Mouse (Mus musculus) spleen, postnatal 14 days (tissue): ENCODE results near the gene Gm10322.

Source experiments
- DNase-seq, 2 experiments: peaks; one replicate each; pipeline ENCODE4 v3.0.0; 2021 to 2022; ENCODE audit warnings: low spot score in 2 of 2

Gm10322 gene

DNA sequence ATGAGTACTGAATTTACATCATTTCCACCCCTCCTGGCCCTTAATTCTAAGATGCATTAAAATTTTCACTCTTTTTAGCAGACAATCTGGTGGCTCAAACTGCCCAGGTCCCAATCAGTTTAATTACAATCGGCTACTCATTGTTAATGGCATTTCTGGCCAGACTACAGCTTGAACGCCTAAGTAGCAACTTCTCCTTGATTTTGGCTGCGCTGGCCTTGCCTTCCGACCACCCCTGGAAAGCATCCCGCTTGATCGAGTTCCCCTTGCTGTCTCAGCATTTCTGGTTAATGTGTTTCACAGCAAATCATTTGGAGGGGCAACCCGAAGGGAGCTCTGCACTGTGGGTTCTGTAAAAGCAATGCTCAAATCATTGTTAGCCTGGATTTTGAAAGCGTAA lies 13.8 kb upstream of the Gm10322 start:
- DNase-seq = no peak

DNA sequence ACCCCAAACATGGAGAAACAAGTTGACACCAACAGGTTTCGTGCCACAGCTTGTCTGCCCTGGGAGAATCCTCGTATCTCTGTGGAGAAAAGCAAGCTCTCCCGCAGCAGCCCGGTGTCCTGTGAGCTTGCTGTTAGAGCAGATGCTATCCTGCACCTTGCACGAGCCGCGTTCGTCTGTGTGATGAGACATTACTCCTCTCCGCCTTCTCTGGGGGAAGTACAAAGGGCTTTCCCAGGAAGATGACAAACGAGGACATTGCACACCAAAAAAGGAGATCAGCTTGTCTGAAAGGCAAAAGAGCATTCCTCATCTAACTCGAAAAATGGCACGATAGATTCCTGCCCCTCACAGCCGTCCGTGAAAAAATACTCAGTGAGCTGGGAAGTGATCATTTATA lies 13.0 kb upstream of the Gm10322 start:
- no peak for DNase-seq

DNA sequence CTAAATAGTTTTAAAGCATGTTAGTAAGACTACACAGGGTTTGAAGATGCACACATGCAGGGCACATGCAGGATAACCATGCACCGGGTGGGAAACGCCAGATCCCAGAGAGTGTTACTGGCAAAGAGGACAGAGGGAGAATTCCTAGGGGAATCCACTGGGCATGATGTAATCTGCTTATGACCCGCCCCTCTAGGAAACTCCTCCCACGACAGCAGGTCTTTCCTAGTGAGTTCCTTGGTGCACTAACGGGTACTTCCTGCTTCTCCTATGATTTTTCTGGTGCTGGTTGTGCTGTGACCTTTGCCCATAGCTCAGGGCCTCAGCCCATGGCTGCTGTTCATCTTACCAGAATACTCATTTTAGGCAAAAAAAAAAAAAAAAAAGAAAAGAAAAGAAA lies 12.0 kb upstream of the Gm10322 start:
- no peak for DNase-seq

DNA sequence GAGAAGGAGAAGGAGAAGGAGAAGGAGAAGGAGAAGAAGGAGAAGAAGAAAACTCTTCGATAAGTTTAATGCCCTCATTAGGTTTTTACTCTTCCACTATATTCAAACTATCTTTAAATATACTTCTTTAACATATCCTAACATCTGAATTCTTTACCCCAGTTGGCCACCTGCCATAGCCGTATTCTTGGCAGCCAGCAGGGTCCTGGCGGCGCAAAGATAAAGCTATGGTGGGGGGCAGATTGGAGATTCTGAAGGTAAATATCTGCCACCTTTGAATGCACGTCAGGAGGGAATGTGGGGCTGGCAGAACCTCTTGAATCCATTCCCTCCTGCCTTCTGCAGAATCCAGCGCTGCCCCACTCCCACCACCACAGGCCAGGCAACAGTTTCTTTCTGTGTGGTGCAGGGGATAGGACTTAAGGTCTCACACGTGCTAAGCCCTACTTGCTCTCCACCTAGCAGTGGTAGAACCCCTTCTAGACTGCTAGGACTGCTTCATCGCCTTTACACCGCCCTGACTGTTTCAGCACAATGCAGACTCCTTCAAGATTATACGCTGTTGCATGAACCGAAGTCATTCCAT lies 10.9 kb upstream of the Gm10322 start:
- DNase-seq = no peak

DNA sequence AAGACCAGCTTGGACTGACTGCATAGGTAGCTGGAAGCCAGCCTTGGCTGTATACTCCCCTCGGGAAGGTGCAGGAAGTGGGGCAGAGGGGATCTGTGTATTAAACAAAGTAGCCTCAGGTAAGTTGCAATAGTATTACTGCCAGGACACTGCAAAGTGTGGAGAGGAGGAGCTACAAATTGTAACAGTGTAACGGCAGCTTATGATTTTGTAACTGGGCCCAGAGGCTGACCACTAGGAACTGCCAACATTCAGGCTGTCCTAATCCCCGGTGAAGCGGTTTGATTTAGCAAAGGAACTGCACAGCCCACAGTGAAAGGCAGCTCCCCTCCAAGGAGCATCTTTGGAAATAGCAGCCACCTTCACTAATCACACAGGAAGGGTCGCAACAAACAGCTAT lies 2.6 kb upstream of the Gm10322 start:
- no peak for DNase-seq

DNA sequence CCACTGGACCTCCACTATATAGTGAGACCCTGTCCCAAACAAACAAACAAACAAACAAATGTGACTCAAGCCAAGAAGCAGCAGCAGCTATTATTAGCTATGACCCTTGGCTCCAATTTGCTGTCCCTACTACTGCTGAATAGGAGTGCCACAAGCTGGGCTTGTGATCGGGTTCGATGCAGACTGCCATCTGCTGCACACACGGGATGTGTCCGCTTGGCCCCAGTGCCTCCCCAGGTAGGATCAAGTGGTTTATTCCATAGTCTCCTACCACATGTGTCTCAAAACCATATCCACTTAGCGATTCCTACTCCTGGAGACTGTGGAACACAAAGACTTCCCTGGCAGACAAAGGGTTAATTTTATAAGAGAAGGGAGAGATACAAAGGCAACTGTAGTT lies 1.7 kb upstream of the Gm10322 start:
- no peak for DNase-seq

DNA sequence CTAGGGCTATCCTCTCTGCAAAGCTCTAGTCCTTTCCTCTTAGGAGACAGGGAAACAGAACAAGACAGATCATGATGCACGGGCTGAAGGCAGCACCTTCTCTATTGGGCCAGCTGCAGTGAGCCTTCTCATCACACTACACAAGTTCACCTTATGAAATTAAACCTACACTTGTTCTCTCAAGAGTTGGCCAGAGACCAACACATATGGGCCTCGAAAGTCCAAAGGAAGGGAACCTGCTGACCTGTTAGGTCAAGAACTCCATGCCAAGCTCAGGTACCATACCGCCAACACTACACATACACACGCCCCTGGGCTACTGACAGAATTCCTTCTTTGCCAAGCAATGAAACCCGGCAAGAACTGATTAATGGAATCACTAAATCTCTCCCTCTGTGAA lies 452 bp upstream of the Gm10322 start:
- DNase-seq = no peak

DNA sequence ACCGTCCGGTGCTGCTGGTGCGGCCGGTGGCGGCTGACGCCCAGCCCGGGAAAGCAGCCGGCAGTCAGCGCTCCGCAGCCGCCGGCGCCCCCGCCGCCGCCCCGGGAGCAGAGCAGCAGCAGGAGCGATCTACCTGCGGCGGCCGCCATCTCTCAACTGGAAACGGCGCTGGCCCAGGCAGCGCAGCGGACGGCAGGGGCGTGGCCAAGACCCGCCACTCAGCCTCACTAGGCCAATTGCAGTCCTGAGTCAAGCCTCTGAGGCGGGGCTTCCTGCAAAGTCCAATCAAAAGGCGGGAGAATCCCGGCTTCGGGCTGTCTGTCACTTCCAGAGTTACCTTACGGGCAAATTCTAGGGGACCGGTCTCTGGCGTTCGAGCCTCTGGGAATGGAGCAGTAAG lies 659 bp downstream of the Gm10322 start, which contains the start of gene Mcu:
TSS of gene Mcu (minus strand) at position 171 of the 400 bp plus-strand sequence.
- DNase-seq = peak; percentile 92

DNA sequence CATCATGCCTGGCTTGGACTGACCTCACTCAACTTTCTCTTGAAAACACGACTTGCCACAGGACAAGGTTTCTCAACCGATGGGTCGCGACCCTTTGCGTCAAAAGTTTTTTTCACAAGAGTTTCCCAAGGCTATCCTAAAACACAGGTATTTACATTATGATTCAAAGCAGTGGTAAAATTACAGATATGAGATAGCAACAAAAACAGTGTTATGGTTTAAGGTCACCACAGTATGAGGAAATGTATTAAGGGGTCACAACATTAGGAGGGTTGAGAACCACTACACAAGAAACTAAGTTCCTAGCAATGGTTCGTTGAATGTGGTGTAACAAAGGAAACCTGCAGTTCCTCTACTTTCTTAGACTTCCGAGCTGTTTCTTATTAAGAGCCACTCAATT lies 1.9 kb downstream of the Gm10322 start:
- DNase-seq = no peak

DNA sequence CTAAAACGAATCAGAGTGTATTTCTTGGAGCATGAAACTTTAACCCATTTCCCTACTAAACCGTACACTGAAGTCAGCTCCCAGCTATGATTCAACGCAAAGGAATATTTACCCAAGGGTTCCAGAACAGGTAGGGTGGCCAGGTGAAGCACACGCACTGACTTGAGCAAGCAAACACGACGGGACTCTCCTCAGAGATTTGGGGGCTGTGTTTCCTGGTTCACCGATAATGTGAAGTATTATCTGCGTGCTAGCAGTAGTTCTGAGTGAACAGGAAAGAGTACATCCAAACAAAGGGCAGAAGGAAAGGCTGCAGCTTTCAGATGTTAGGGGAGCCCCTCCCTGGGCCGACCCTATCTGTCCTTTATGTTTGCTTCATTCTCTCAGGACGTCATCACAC lies 5.5 kb downstream of the Gm10322 start:
- DNase-seq = no peak

DNA sequence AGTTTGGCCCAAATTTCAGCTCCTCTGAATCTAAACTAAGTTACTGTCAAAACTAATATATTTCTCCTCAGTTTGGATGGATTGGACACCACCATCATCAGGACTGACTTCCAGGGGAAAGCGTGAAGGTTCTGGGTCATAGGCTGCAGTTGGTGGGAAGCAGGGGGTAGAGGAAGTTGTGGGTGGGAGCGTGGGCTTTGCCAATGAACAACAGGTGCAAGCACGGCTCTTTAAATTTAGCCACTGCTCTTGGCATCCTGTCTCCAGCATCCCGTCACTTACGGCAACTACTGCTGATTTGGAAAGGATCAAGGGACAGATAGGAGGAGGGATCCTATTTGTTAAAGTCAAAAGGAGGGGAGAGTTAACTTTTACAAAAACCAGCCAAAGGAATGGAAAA lies 7.6 kb downstream of the Gm10322 start:
- DNase-seq = no peak

DNA sequence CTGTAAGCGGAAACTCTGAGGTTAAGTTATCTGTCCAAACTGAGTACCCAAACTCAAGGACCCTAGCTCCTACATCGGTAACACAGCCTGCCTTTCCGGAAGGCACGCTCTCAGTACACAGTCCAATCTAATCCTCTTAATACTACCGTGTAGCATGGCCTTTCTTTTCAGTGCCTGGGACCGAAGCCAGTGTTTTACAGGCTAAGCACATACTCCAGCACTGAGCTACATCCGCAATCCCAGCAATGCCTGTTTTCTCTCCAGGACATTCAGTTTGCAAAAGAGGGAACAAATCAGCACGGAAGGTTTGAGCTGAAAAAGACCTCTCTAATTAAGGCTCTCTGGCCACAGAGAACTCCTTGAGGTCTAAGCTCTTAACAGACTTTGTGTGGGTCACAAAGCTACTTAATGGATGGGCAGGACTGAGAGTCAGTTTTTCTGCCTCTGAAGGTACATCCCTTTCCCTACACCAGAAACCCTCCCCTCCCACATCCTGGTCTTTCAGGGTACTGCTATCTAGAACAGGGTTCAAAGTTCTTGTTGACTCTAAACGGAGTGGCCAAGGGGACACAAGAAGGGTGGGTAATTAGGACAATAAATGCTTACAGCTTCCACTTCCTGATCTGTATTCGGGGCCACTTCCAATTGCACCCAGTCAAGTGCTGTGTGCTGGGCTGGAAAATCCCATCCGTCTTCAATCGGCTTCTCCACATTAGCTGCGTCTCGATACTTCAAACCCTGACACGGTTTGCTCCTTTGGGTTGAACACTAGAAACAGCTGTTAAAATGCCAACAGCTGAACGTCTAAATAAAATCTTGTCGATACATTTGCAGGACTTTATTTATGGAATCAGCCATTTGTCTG lies 13.0 kb downstream of the Gm10322 start:
- no peak for DNase-seq

DNA sequence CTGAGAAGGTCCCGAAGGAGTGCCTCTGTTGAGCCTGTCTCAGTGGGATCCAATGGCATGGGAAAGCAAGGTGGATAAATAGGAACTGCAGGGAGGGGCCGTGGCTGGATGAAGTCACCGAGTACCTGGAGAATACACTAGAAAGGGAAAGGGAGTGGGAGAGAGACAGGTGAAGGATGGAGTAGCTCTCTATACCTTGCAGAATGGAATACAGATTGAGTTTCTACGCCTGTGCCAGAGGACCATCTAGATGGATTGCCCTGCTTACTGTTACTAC lies 13.6 kb downstream of the Gm10322 start:
- DNase-seq = no peak

DNA sequence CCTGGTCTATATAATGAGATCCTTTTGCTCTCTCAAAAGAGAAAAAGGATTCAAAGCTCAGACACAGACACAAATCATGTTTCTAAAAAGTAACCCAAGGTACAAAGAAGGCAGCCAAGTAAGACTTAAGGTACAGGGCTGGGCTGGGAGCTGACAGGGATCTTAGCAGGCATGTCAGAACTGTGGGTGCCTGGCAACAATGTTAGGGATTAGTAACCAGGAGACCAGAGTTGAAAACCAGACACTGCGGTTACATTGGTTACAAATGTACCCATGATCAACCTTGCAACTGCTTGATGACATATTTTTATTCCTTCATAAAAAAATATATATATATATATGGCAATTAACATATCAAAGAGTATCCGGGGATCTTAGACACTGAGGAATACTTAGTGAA lies 20.2 kb downstream of the Gm10322 start:
- no peak for DNase-seq

DNA sequence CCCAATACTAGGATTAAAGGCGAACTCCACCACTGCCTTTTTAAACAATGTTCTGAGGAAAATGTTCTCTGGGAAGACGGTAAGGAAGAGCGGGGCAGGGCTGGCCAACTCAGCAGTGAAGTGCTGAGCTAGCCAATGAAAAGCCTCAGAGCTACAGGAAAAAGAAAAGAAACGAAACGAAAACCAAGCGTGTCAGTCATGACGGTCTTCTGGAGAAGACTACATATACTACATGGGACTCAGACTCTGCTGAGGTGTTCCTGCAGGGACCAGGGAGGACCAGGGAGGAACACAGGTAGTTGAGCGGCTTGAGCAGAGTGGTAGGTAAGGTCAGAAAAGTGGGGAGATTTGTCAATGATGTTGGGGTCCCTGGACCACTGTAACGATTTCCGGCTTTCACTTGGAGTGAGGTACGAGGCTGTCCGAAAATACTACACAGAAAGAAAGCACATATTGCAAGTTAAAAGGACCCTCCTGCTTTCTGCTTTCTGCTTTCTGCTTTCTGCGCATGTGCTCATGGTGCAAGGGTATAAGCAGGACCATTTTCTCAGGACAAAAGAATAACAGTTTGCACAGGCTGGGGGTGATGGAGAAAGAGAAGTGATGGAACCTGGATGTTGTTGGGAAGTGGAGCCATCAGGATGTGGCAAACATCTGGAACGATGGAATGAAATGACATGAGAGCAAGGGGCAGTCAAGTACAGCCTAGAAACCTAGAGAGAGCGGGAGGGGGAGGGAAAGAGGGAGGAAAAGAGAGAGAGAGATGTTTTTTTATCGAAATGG lies 21.1 kb downstream of the Gm10322 start:
- no peak for DNase-seq

DNA sequence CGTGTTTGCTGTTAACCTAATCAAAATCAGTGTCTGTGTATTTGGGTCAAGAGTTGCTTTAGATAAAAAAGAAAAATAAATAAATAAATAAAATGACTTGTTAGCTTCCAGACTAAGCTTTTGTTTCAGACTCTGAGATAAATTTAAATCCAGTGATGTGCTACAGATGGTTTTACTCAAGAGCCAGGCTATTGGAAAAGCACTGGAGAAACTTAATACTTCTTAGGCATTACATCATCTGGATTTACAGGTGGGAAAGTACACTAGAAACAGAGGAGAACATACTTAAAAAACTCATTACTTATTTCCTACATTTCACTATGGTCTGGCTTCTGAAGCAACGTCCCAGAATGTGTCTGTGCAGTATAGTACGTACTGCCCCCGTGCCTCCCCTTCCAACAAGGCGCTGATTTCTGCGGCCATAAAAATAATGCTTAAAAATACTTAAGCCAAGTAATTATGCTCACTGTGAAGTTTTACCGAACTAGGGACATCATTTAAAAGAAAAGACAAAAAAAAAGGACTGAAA lies 21.8 kb downstream of the Gm10322 start:
- DNase-seq = no peak

DNA sequence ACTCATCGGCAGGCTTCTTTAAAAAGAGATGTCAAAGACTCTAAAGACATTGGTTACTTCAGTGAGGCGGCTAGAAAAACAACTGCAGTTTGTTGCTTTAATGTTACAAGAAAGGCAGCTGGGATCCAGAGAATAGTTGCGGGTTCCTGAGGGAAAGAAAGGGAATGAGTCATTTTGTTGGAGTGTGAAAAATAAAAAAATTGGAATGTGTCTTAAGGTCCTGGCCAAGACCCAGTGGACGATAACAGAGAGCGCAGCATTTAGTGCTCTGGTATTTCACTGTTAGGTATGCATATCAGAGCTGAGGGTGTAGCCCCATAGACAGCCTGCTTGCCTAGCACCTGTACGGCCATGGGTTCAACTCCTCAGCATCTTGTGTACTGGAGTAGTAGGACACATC lies 22.7 kb downstream of the Gm10322 start:
- no peak for DNase-seq

DNA sequence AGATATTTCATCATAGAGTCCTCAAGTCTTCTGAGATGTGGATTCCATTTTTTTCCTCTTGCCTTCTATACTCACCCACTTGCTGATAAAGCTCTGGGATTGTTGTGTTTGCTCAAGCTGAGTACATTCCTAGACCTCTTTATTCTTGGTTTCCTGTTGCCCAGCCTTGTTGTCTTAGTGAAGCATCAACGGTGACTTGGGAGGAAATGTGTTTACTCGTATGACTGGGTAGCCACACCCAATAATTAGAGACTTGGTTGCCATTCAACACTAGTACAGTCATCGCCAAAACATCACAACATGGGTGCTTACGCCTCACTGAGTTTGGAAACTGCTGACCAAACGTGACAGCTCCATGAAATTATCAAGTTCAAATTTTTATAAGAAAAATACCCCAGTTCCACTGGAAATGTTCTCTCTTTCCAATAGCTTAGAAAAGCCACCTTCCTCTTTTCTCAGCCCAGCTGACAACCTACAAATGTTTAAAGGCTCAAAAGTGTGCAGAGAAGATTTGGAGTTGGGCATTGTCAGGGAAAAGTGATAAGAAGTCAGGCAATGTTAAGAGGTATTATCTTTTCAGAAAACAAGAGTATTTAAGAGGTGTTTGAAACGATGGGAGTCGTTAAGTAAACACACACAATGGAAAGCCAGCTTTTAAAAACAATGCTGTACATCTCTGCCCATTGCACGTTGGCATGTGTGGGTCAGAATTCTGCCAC lies 27.0 kb downstream of the Gm10322 start:
- no peak for DNase-seq

DNA sequence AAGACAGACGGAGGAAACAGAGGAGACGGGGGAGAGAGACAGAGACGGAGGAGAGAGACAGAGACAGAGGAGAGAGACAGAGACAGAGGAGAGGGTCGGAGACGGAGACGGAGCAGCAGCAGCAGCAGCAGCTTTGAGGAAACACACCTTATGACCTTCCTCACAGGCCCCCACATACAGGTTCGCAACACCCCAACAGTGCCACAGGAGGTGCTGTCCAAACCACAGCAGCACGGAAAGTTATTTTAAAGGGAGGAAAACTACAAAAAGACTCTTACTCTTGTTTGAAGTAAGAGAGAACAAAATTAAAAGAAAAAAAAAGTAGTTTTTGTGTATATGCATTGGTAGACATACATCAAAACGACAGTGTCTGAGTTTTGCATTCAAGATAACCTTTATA lies 27.8 kb downstream of the Gm10322 start:
- DNase-seq = no peak

DNA sequence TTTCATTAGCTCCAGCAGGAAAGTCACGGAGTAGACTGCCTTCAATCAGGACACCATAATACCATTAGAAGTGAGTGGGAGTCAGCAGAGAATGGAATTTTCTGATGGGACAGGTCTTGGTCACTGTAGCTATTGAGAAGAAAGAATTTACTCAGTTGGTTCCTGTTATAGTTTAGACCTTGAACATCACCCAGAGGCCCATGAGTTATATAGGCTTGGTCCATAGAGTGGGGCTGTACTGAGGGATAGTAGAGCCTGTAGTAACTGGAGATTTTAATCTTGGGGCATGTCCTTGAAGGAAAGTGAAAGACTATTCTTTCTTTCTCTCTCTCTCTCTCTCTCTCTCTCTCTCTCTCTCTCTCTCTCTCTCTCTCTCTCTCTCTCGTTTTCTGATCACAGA lies 28.8 kb downstream of the Gm10322 start:
- no peak for DNase-seq

DNA sequence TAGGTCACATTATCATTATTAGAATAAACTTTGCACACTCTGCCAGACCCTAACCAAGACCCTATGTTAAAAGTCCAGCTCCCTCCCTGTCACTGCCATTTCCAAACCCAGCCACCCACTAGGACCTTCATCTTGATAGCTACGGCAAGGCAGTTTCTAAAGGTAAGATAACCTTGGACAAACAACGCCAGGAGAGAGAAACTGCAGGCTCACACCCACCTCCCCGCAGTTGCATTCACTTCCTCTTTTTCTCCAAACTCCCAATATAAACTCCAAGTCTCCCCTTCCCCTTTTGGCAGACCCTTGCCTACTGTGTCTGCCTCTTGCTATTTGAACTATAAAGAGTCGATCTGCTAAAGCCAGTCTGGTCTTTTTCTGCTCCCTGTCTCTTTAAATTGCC lies 29.3 kb downstream of the Gm10322 start:
- no peak for DNase-seq

DNA sequence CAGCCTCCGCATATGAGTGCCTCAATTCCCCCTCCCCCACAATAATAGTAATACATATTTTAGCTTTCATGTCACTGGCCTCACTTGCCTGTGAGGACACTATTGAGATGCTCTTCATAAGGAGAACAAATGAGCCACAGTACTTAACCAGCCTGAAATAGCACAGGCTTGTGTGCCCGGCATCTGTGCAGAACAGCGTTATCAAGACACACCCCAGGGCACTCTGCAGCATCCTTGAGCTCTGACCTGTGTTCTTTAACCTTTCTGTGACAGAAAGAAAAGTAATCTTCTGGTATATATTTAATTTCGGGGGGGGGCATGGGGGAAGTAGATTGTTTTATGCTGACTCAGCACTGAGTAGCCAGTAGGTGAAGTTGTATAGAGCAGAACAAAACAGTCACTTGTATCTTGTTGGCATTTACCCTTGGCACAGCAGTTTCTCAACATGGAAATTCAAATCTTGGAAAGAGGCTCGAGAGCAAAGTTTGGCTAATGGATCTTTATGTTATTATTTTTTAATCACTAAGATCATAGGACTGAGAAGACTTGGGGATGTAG lies 31.0 kb downstream of the Gm10322 start:
- DNase-seq = no peak
